Mouse (Mus musculus) liver, postnatal 0 days (tissue): ENCODE data around the gene Ly6g. TPM values are rescaled to one million over a fixed set of nuclear protein-coding genes. Genes with fewer than 3 reads are reported as not detected.
"Not testable (repeated sequence)": the region's sequence is repeated elsewhere in the genome, so short reads cannot be mapped to it uniquely, and the experiment has no call there.

Experiments used
- ATAC-seq: fragments of 200-750 bp; cut with Nextera tagmentation; 2 replicates; pipeline ENCODE4 v1.8.0; 2017; ENCODE audit warnings: mild to moderate bottlenecking, moderate library complexity
- DNase-seq: peaks from one replicate; pipeline ENCODE4 v3.0.0-alpha.2; 2016
- H3K27ac ChIP-seq: fragments of 300-500 bp; sonication (generic); 2 replicates; pipeline ENCODE4 v1.5.1; 2014; ENCODE audit warnings: antibody characterized with exemption, moderate library complexity, mild to moderate bottlenecking, low read depth
- H3K27me3 ChIP-seq: fragments of 300-500 bp; sonication (generic); 2 replicates; pipeline ENCODE4 v1.6.1; 2014; ENCODE audit warnings: low read length, control low read depth, mixed read lengths; ENCODE audit not compliant: insufficient read depth
- H3K36me3 ChIP-seq: fragments of 300-500 bp; sonication (generic); replicated peaks from 2 replicates; pipeline ENCODE4 v1.6.1; 2014; ENCODE audit warnings: mild to moderate bottlenecking, control low read depth, low read length, moderate library complexity, mixed read lengths; ENCODE audit not compliant: insufficient read depth
- H3K4me1 ChIP-seq: fragments of 300-500 bp; sonication (generic); 2 replicates; pipeline ENCODE4 v1.6.1; 2014; ENCODE audit warnings: antibody characterized with exemption, mild to moderate bottlenecking, control low read depth; ENCODE audit not compliant: insufficient read depth
- H3K4me2 ChIP-seq: fragments of 300-500 bp; sonication (generic); 2 replicates; pipeline ENCODE4 v1.6.1; 2014; ENCODE audit warnings: low read depth, mild to moderate bottlenecking, low read length, moderate library complexity, mixed read lengths
- H3K4me3 ChIP-seq: fragments of 300-500 bp; sonication (generic); 2 replicates; pipeline ENCODE4 v1.5.1; 2014; ENCODE audit warnings: low read depth, low read length
- H3K9ac ChIP-seq: fragments of 300-500 bp; sonication (generic); replicated peaks from 2 replicates; pipeline ENCODE4 v1.6.1; 2014; ENCODE audit warnings: mild to moderate bottlenecking, moderate library complexity
- H3K9me3 ChIP-seq: fragments of 300-500 bp; sonication (generic); 2 replicates; pipeline ENCODE4 v1.6.1; 2016; ENCODE audit warnings: mild to moderate bottlenecking, control low read depth, low read length, mixed read lengths
- CTCF ChIP-seq: sonication (generic); IDR thresholded peaks from 2 replicates; pipeline ENCODE4 v1.5.1; 2016; ENCODE audit warnings: antibody characterized with exemption, low read depth
- EP300 ChIP-seq: IDR thresholded peaks from 2 replicates; pipeline ENCODE4 v1.6.1; 2016; ENCODE audit warnings: antibody characterized with exemption, low read depth, mild to moderate bottlenecking
- WGBS: fragments of 180-500 bp; shearing (Covaris S2); extraction: QIAGEN DNeasy Blood & Tissue Kit; methylation state at CpG from one replicate; pipeline ENCODE4 v1.1.7; 2014; ENCODE audit not compliant: insufficient replicate concordance; 5-methylcytosine and 5-hydroxymethylcytosine counted together
- polyA plus RNA-seq: library from polyadenylated mRNA; unstranded; fragments of >200 nt; fragmentation: Nextera tagmentation; extraction: Ambion mirVana; gene quantifications from 2 replicates; pipeline ENCODE4 v1.2.1, GENCODE M21; 2015

Ly6g gene
- polyA plus RNA-seq, 1 experiment from 2014 or later = 6.3 TPM

DNA sequence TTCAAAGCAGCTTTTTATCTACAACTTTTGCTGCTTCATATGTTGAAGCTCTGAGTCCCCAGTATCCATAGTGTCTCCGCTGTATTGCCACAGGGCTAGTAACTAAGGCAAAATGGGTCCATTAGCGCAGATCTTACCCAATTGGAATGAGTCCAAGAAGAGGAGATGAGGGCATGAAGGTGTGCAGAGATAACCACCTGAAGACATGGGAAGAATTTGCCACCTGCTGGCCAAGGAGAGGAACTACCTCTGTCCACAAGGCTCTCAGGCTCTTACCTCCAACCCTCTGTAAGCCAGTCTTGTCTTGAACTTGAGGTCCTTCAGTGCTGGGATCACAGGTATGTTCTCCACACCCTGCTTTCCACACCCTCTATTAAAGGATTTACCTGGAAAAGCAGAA, 34.1 kb downstream of the Ly6g start:
- Histone ChIP-seq H3K4me3 (no peak overlapping the region), H3K27ac (no peak overlapping the region), H3K4me1 (no peaks in the 10 kb centered on the region), H3K9ac (no peak overlapping the region), H3K27me3 (no peaks in the 10 kb centered on the region), H3K36me3 (no peaks in the 10 kb centered on the region), H3K4me2 (no peak overlapping the region), H3K9me3 (no peaks in the 10 kb centered on the region)
- peak; percentile 27 for DNase-seq
- 63% methylated on average over 2 of the region's 2 CpGs for whole genome bisulfite sequencing
- TF ChIP-seq CTCF (peak; percentile 78), EP300 (no peak)
- ATAC-seq = no peak

- not testable (repeated sequence) for DNase-seq, H3K36me3 ChIP-seq, H3K27ac ChIP-seq, H3K9me3 ChIP-seq, H3K4me2 ChIP-seq, H3K27me3 ChIP-seq, H3K4me1 ChIP-seq, H3K4me3 ChIP-seq, ATAC-seq, H3K9ac ChIP-seq
- 2% methylated on average over 1 of the region's 3 CpGs for WGBS
- TF ChIP-seq CTCF = peak; percentile 54
These were observed 35.5 kb downstream of the Ly6g start for GRCm38 (mm10) chr15:75190560-75190959.

Other genes starting within 250 kb of the Ly6g start
- gene Ly6i, start 171.8 kb upstream of the Ly6g start, polyA plus RNA-seq = 0.09 and 0.18 TPM in 2 replicates
- 4.4 and 5.4 TPM in 2 replicates for gene Ly6a, start 157.2 kb upstream of the Ly6g start, polyA plus RNA-seq
- gene Ly6c1, start 106.4 kb upstream of the Ly6g start, polyA plus RNA-seq = 0.63 and 0.67 TPM in 2 replicates
- gene Ly6c2, start 43.3 kb upstream of the Ly6g start, polyA plus RNA-seq = 123 and 126 TPM in 2 replicates
- gene BC025446, start 61.1 kb downstream of the Ly6g start, polyA plus RNA-seq = 24.7 and 28.0 TPM in 2 replicates
- gene Ly6f, start 113.2 kb downstream of the Ly6g start, polyA plus RNA-seq = not detected in 2 replicates